Mouse (Mus musculus) heart, adult 2 months (tissue): ENCODE data around the gene 6330409D20Rik.

Experiments
- CTCF ChIP-seq: fragments of 200-600 bp; IDR thresholded peaks from 2 replicates; pipeline ENCODE4 v1.8.1; 2022; ENCODE audit warnings: antibody characterized with exemption, mild to moderate bottlenecking, moderate library complexity
- EP300 ChIP-seq: fragments of 200-500 bp; IDR thresholded peaks from 2 replicates; pipeline ENCODE4 v1.6.1; 2011; ENCODE audit warnings: low read depth, low read length, control low read depth; ENCODE audit not compliant: insufficient read depth

DNA sequence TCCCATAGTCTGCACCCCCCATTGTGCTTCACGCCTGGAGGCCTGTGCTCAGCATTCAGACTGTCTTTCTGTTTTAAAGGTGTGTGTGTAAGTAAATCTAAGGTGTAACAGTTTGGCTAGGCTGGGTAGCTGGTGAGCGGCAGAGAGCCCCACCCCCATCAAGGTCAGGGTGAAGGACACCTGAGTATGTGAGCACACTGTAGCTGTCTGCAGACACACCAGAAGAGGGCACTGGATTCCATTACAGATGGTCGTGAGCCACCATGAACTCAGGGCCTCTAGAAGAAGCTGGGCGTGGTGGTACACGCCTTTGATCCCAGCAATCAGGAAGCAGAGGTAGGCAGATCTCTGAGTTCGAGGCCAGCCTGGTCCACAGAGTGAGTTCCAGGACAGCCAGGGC lies 40.9 kb upstream of the 6330409D20Rik start:
- TF ChIP-seq CTCF (no peak), EP300 (no peak)
